ENCODE assay signal across 7 mouse cellular contexts in the genomic region with DNA sequence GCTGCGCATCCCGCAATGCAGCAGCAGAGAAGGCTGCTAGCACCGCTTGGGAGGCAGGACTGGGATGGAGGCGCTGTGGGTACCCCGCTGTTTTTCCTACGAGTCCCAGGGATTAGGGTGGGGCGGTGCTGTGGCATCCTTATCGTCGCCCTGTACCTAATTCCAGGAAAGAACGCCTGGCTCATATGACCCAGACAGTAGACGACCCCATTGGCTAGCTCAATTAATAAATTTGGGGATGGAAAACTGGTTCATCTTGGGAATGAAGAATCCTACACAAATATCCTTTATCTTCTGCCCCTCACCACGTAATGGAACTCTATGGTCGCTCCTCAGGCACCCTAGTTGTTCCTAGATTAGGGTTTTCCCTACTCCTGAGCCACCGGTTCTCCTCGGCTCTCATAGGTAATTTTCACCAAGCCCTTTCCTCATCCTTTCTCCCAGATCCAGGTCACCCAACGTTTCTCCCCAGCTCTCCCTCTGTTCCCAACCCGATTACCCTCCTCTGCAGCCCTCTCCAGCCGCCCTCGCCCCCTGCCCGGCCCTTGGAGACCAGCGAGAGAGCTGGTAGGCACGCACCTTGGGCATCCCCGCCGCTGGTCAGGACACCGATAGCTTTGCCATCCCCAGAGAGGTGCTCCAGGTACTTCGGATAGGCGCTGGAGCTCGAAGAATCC. TPM values are rescaled to one million over a fixed set of nuclear protein-coding genes. Genes with fewer than 3 reads are reported as not detected.
DNase-seq lines count a peak whose midpoint lies in the region; ATAC-seq and TF ChIP-seq lines count a peak whose summit lies in the region.

No protein-coding gene starts in this region.

- H3K36me3 ChIP-seq in lung, embryonic 15.5 days, result no peaks in the 10 kb centered on the region
- no peaks in the 10 kb centered on the region for H3K36me3 ChIP-seq in liver, adult 2 months (ENCODE audit: control insufficient read depth, insufficient read depth, low read length)

- ATAC-seq in lung, embryonic 15.5 days (ENCODE audit: borderline replicate concordance, extremely low read depth, low FRiP score, low TSS enrichment), result 0 out of 2 replicates have a peak, but pooled peaks have one; percentile 8
- 0 out of 2 replicates have a peak, but pooled peaks have one; percentile 7 for ATAC-seq in erythroid progenitor cell, adult 5-6 weeks (replicated peaks; ENCODE audit: low FRiP score, poor library complexity, severe bottlenecking)

- H3K9ac ChIP-seq in lung, embryonic 15.5 days, result peak overlapping the region; percentile 46
- H3K9ac ChIP-seq in liver, adult 2 months (ENCODE audit: low read depth, low read length), result peak overlapping the region; percentile 46

- H3K4me3 ChIP-seq in lung, embryonic 15.5 days, result peak overlapping the region; percentile 59
- peak overlapping the region; percentile 65 for H3K4me3 ChIP-seq in liver, adult 2 months (ENCODE audit: insufficient read depth, low read depth, low read length)

- H3K27ac ChIP-seq in lung, embryonic 15.5 days, result no peak overlapping the region
- H3K27ac ChIP-seq in liver, adult 2 months (replicated peaks; ENCODE audit: insufficient read depth, low read depth, low read length), result no peak overlapping the region

- no peaks in the 10 kb centered on the region for H3K79me2 ChIP-seq in liver, adult 2 months (ENCODE audit: control insufficient read depth, insufficient read depth, low read length)

- no peaks in the 10 kb centered on the region for H3K27me3 ChIP-seq in lung, embryonic 15.5 days
- no peaks in the 10 kb centered on the region; the same call in 1 of the 2 replicates for H3K27me3 ChIP-seq in liver, adult 2 months (ENCODE audit: control insufficient read depth, insufficient read depth, low read length)

- WGBS in lung, embryonic 15.5 days, result 2% methylated on average over 28 of the region's 28 CpGs
- 2% methylated on average over 28 of the region's 28 CpGs for WGBS in liver, adult 2 months

- H3K9me3 ChIP-seq in lung, embryonic 15.5 days, result no peaks in the 10 kb centered on the region

- H3K4me2 ChIP-seq in lung, embryonic 15.5 days, result peak overlapping the region; percentile 99

- no peak for DNase-seq in lung, postnatal 14 days
- DNase-seq in c-Kit-positive CD71-positive TER-119-negative erythroid progenitor cells, embryonic 14.5 days (ENCODE audit: low read depth), result peak; percentile 27
- no peak for DNase-seq in liver, adult 2 months (ENCODE audit: extremely low read depth, low read depth, low spot score)
- peak; percentile 47 for DNase-seq in right cerebral cortex, postnatal 14 days
- DNase-seq in natural killer cell, adult 2 months (ENCODE audit: low spot score in 2 of 2), result no peak

- peaks cover 12% of the 10 kb centered on the region; the same call in 1 of the 2 replicates for H3K4me1 ChIP-seq in lung, embryonic 15.5 days
- H3K4me1 ChIP-seq in liver, adult 2 months (ENCODE audit: control insufficient read depth, insufficient read depth, low read length), result 0 out of 2 replicates have a peak, but pooled peaks cover 2% of the 10 kb centered on the region

- no peak for TF ChIP-seq POLR2A in liver, adult 2 months (IDR thresholded peaks at IDR 0.05; ENCODE audit: extremely low read depth, insufficient read depth, low read length)

- no peak for TF ChIP-seq CTCF in liver, adult 2 months (IDR thresholded peaks at IDR 0.05; ENCODE audit: low read depth, low read length)

RNA-seq across cellular contexts. Expression of gene Pfkp, which starts 0.4 kb away (rescaled TPM):
- 29.0 and 31.2 TPM in 2 replicates for polyA plus RNA-seq in lung, embryonic 15.5 days (2015; fragmentation: Nextera tagmentation; extraction: Ambion mirVana)
- 7.9 and 14.7 TPM in 2 replicates for total RNA-seq in erythroid progenitor cell, adult 5-6 weeks (2015; ENCODE audit: low replicate concordance)
- 4.0 and 4.2 TPM in 2 replicates for total RNA-seq in erythroid progenitor cell, adult 5-6 weeks (2017; ENCODE audit: low replicate concordance)
- 1.8 and 3.2 TPM in 2 replicates for total RNA-seq in liver, adult 2 months (2014; rRNA removed)
- 2.5 and 2.8 TPM in 2 replicates for polyA plus RNA-seq in liver, adult 2 months (2012; rRNA removed)

Comparison
In these comparisons a context has a peak if more than half of its experiments do, and no peak if none do; other contexts are left out.
1. DNase-seq: peak in c-Kit-positive CD71-positive TER-119-negative erythroid progenitor cells, embryonic 14.5 days (single experiment) and right cerebral cortex, postnatal 14 days (single experiment); none in lung, postnatal 14 days (single experiment), liver, adult 2 months (single experiment) and natural killer cell, adult 2 months (0 of 2).